In genomic region chr10:85936280-85936965, GRCm38 (mm10) we compare ENCODE assay signal across 19 mouse cellular contexts. TPM values are rescaled to one million over a fixed set of nuclear protein-coding genes. Genes with fewer than 3 reads are reported as not detected.
"Had no signal": no experiment of that assay in that cellular context is flagged by ENCODE, and none has a peak within 500 bp of the region (broad histone marks: within the 10 kb centered on the region; RNA-seq: fewer than 3 reads in every experiment).

No protein-coding gene starts in this region.

- H3K9ac ChIP-seq: lung, embryonic 14.5 days; midbrain, embryonic 12.5 days; neural tube, embryonic 13.5 days; neural tube, embryonic 15.5 days; stomach, embryonic 15.5 days had no signal

- H3K27ac ChIP-seq: midbrain, embryonic 10.5 days; midbrain, embryonic 12.5 days; neural tube, embryonic 13.5 days; neural tube, embryonic 15.5 days; stomach, embryonic 15.5 days; stomach, postnatal 0 days had no signal

- H3K4me2 ChIP-seq: lung, embryonic 14.5 days; midbrain, embryonic 12.5 days; neural tube, embryonic 13.5 days; neural tube, embryonic 15.5 days; stomach, embryonic 15.5 days had no signal

- H3K27me3 ChIP-seq: midbrain, embryonic 12.5 days; neural tube, embryonic 13.5 days; neural tube, embryonic 15.5 days; stomach, embryonic 15.5 days had no signal

- ATAC-seq: midbrain, embryonic 16.5 days had no signal

- H3K4me1 ChIP-seq: midbrain, embryonic 10.5 days; midbrain, embryonic 12.5 days; neural tube, embryonic 13.5 days; neural tube, embryonic 15.5 days; stomach, embryonic 15.5 days had no signal

- H3K9me3 ChIP-seq: midbrain, embryonic 12.5 days; neural tube, embryonic 15.5 days; stomach, embryonic 15.5 days had no signal

- DNase-seq: lung, adult 18-20 months; lung, embryonic 14.5 days; lung, postnatal 10 days; lung, postnatal 4 days; midbrain, embryonic 14.5 days; right cerebral cortex, postnatal 14 days; thymus, adult 2 months; thymus, postnatal 25 days; thymus, postnatal 4 days had no signal

- H3K4me3 ChIP-seq: midbrain, embryonic 10.5 days; midbrain, embryonic 12.5 days; myocyte; neural tube, embryonic 13.5 days; neural tube, embryonic 15.5 days; stomach, embryonic 15.5 days had no signal

RNA-seq across cellular contexts. Expression of gene Ascl4, which starts 8.9 kb away (rescaled TPM):
- total RNA-seq: megakaryocyte, adult 5-6 weeks; megakaryocyte-erythroid progenitor cell, adult 5-6 weeks had no signal
- polyA plus RNA-seq: myocyte; neural tube, embryonic 13.5 days; thymus, adult 2 months had no signal
